Mouse (Mus musculus) stomach, embryonic 15.5 days (tissue): ENCODE data around the gene Syna. TPM values are rescaled to one million over a fixed set of nuclear protein-coding genes. Genes with fewer than 3 reads are reported as not detected.

Source experiments
- ATAC-seq: fragments of 200-750 bp; cut with Nextera tagmentation; 2 replicates; pipeline ENCODE4 v1.8.0; 2017; ENCODE audit warnings: low read depth, moderate number of reproducible peaks, moderate TSS enrichment; ENCODE audit not compliant: insufficient read depth, low FRiP score
- H3K27ac ChIP-seq: fragments of 300-500 bp; sonication (generic); 2 replicates; pipeline ENCODE4 v1.5.1; 2015; ENCODE audit warnings: mild to moderate bottlenecking, inconsistent platforms
- H3K27me3 ChIP-seq: fragments of 300-500 bp; sonication (generic); replicated peaks from 2 replicates; pipeline ENCODE4 v1.6.1; 2015; ENCODE audit warnings: inconsistent platforms
- H3K36me3 ChIP-seq: fragments of 300-500 bp; sonication (generic); 2 replicates; pipeline ENCODE4 v1.6.1; 2015; ENCODE audit warnings: inconsistent platforms
- H3K4me1 ChIP-seq: fragments of 300-500 bp; sonication (generic); 2 replicates; pipeline ENCODE4 v1.6.1; 2015; ENCODE audit warnings: inconsistent platforms
- H3K4me2 ChIP-seq: fragments of 300-500 bp; sonication (generic); 2 replicates; pipeline ENCODE4 v1.6.1; 2015; ENCODE audit warnings: mild to moderate bottlenecking, inconsistent platforms
- H3K4me3 ChIP-seq: fragments of 300-500 bp; sonication (generic); replicated peaks from 2 replicates; pipeline ENCODE4 v1.5.1; 2015; ENCODE audit warnings: inconsistent platforms
- H3K9ac ChIP-seq: fragments of 300-500 bp; sonication (generic); 2 replicates; pipeline ENCODE4 v1.6.1; 2015; ENCODE audit warnings: inconsistent platforms
- H3K9me3 ChIP-seq: fragments of 300-500 bp; sonication (generic); 2 replicates; pipeline ENCODE4 v1.6.1; 2016; ENCODE audit warnings: inconsistent platforms
- WGBS: fragments of 180-500 bp; shearing (Covaris S2); methylation state at CpG from one replicate; pipeline ENCODE4 v1.1.7; 2015; 5-methylcytosine and 5-hydroxymethylcytosine counted together
- polyA plus RNA-seq: library from polyadenylated mRNA; unstranded; fragments of >200 nt; fragmentation: Nextera tagmentation; extraction: Ambion mirVana; gene quantifications from 2 replicates; pipeline ENCODE4 v1.2.1, GENCODE M21; 2015

Gene Syna
- 0.09 and 0.10 TPM in 2 replicates for polyA plus RNA-seq

DNA sequence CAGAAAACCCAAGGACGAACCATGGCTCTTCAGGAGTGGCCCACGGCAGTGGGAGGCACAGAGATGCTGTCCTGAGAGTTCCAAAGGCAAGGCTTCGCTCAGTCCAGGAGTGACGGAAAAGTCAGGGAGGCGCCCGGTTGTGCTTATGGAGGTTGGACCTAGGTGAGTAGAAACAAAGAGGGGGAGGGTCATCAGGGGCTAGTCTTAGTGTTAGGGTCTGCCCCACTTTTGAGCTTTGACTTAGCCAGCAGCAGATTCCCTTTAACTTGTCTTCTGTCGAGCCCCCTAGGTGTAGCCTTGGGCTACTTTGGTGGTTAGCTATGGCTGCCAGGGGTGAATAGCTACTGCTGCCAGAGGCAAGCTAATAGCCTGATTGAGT is at the start of gene Syna:
Gene Syna (minus strand): TSS at position 101 of the 379 bp plus-strand sequence.
- Histone ChIP-seq H3K4me1 (peaks cover 11% of the 10 kb centered on the region), H3K27me3 (no peaks in the 10 kb centered on the region), H3K36me3 (no peaks in the 10 kb centered on the region), H3K4me3 (no peak within 1 kb of the TSS), H3K4me2 (no peak within 1 kb of the TSS), H3K9me3 (no peaks in the 10 kb centered on the region), H3K9ac (no peak within 1 kb of the TSS), H3K27ac (no peak within 1 kb of the TSS)
- 87% methylated on average over 7 of the region's 7 CpGs for WGBS
- ATAC-seq = no peak

DNA sequence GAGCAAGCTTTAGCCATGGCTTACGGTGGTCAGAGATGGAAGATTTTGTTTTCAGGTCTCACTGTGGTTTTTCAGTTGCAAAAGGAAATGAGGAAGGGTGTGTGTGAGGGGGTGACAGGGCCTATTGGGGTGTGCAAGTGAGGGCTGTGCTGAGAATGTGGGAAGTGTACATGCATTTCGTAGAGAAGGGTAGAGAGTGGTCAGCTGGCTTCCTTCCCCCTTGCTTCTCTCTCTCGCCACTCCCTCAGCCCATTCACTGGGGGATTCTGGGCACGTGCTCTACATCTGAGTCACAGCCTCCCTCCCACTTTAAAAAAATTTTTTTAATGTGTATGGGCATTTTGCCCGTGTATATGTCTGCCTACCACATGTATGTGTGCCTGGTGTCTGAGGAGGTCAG is 47.1 kb upstream of the Syna start:
- H3K9me3 ChIP-seq = no peaks in the 10 kb centered on the region
- no peaks in the 10 kb centered on the region for H3K36me3 ChIP-seq
- no peak overlapping the region for H3K4me2 ChIP-seq
- H3K4me1 ChIP-seq = no peaks in the 10 kb centered on the region
- no peaks in the 10 kb centered on the region for H3K27me3 ChIP-seq
- H3K4me3 ChIP-seq = no peak overlapping the region
- no peak for ATAC-seq
- H3K9ac ChIP-seq = no peak overlapping the region
- H3K27ac ChIP-seq = no peak overlapping the region
- WGBS = 51% methylated on average over 5 of the region's 5 CpGs

DNA sequence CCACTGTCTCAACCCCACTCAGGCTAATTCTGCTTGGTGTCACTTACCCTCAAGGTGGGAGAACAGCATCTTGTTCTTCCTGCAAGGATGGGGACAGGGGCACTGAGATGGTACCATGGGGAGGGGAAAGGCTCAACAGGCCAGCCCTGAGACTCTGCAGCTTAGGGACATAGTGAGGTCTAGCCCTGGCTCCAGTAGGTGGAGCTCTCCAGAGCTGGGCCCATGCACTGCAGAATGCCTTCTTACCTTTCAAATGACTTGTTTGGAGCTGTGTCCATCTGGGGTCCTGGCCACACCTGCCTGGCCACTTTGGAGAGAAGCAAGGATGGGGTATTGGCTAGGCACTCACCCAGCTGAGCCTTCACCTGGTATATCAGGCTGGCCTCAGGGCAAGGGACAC is 46.3 kb upstream of the Syna start:
- ATAC-seq = 0 out of 2 replicates have a peak, but pooled peaks have one; percentile 28
- no peak overlapping the region for H3K27ac ChIP-seq
- H3K9me3 ChIP-seq = no peaks in the 10 kb centered on the region
- no peaks in the 10 kb centered on the region for H3K4me1 ChIP-seq
- no peak overlapping the region for H3K9ac ChIP-seq
- no peaks in the 10 kb centered on the region for H3K36me3 ChIP-seq
- H3K4me3 ChIP-seq = no peak overlapping the region
- H3K4me2 ChIP-seq = no peak overlapping the region
- H3K27me3 ChIP-seq = no peaks in the 10 kb centered on the region

DNA sequence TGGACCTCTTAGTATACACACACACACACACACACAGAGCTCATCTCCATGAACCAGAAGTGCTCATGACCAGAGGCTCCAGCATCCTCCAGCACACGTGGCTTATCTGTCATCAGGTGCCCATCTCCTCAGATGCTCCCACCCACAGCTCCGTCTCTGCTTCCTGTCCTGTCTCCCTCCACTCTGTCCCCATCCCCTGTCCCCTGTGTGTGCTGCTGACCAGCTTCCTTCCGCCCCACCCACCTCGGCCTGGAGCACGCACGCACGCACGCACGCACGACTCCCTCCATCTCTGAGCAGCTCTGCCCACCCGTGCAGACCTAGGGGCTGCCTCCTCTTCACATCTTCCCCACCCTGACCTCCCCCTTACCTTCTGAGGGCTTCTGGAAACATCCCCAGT is 44.4 kb upstream of the Syna start:
- 86% methylated on average over 11 of the region's 11 CpGs for WGBS
- no peaks in the 10 kb centered on the region for H3K9me3 ChIP-seq
- no peaks in the 10 kb centered on the region for H3K27me3 ChIP-seq
- H3K27ac ChIP-seq = no peak overlapping the region
- H3K36me3 ChIP-seq = no peaks in the 10 kb centered on the region
- no peak for ATAC-seq
- no peak overlapping the region for H3K4me2 ChIP-seq
- H3K4me1 ChIP-seq = no peaks in the 10 kb centered on the region
- H3K4me3 ChIP-seq = no peak overlapping the region
- H3K9ac ChIP-seq = no peak overlapping the region

DNA sequence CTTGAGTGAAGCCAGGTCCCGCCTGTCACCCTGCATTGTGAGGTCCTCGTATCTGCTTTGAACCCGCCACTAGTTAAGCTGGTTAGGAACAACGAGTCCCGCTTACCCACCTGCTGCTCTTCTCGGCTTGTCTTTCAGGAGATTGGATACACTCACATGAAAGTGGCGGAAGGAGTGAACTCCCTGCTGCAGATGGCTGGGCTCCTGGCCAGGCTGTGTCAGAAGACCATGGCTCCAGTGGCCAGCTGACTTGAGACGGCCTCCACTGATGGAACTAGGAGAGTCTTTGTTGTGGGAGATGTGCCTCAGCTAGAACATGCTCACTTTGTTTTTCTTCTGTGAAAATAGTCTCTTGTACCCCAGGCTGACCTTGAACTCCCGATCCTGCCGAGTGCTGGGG is 37.7 kb upstream of the Syna start:
- H3K9ac ChIP-seq = no peak overlapping the region
- ATAC-seq = no peak
- WGBS = 82% methylated on average over 10 of the region's 10 CpGs
- no peaks in the 10 kb centered on the region for H3K9me3 ChIP-seq
- no peak overlapping the region for H3K4me3 ChIP-seq
- H3K36me3 ChIP-seq = peaks cover 54% of the 10 kb centered on the region
- H3K27ac ChIP-seq = no peak overlapping the region
- no peaks in the 10 kb centered on the region for H3K27me3 ChIP-seq
- H3K4me2 ChIP-seq = no peak overlapping the region
- no peaks in the 10 kb centered on the region for H3K4me1 ChIP-seq

DNA sequence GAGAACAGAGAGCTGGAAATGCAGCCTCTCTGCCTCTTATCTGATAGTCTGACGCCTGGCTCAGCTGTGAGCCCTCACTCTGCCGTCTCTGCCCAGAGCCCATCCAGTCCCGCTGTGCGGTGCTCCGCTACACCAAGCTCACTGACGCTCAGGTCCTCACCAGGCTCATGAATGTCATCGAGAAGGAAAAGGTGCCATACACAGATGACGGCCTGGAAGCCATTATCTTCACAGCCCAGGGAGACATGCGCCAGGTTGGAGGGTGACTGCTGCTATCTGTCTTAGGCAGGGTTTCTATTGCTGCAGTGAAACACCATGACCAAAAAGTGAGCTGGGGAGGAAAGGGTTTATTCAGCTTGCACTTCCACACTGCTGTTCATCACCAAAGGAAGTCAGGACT is 33.1 kb upstream of the Syna start:
- Histone ChIP-seq H3K27ac (no peak overlapping the region), H3K9me3 (no peaks in the 10 kb centered on the region), H3K4me3 (no peak overlapping the region), H3K36me3 (peaks cover 57% of the 10 kb centered on the region), H3K27me3 (no peaks in the 10 kb centered on the region), H3K4me2 (no peak overlapping the region), H3K4me1 (no peaks in the 10 kb centered on the region), H3K9ac (no peak overlapping the region)
- 86% methylated on average over 9 of the region's 9 CpGs for WGBS
- peak; percentile 62; the same call in 1 of the 2 replicates for ATAC-seq

DNA sequence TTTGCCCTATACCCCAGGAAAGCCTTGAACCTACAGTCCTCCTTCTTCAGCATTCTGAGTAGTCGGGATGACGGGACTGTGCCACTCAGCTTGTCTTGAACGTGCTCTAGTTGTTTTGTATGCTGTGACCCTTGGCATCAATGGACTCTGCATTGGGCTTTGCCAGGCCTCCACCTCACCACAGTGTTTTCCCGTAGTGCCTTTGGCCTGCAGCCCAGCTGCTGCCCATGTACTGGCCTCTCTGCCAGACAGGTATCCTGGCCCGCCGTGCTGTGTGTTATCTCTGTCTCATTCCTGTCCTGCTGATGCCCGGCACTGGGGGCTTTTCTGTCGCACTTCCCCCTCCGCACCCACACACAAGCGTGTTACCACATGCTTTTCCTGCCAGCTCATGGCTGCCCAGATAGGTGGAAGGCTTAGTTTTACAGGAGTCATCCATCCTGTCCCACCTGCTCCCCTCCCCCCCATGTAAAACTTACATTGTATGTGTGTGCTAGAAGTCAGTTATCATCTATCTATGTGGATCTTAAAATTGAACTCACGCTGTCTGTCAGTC is 32.1 kb upstream of the Syna start:
- H3K4me1 ChIP-seq = no peaks in the 10 kb centered on the region

DNA sequence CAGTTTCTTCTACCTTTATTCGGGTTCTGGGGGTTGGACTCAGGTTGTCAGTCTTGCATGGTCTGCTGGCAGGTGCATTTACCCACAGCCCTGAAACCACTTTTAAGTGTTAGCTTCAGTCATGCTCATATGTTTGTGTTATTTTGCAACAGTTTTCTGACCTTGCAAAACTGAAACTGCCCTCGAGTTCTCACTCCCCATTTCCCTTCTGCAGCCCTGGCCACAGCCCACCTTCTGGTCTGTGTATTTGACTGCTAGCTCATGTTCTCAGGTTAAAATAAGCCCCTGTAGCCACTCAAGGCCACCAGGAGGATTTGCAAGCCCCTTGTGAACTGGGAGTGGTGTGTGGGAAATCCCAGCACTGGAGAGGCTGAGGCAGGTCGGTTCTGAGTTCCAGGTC is 29.9 kb upstream of the Syna start:
- Histone ChIP-seq H3K4me2 (no peak overlapping the region), H3K9ac (no peak overlapping the region), H3K9me3 (no peaks in the 10 kb centered on the region), H3K4me1 (no peaks in the 10 kb centered on the region), H3K4me3 (no peak overlapping the region), H3K36me3 (peaks cover 34% of the 10 kb centered on the region), H3K27ac (no peak overlapping the region), H3K27me3 (no peaks in the 10 kb centered on the region)
- WGBS = 81% methylated on average over 3 of the region's 3 CpGs
- ATAC-seq = no peak

More for the DNA sequence above, 32.1 kb upstream of the Syna start:
- H3K36me3 ChIP-seq = peaks cover 50% of the 10 kb centered on the region
- H3K27ac ChIP-seq = no peak overlapping the region
- no peak for ATAC-seq
- no peak overlapping the region for H3K4me2 ChIP-seq
- no peaks in the 10 kb centered on the region for H3K9me3 ChIP-seq
- WGBS = 89% methylated on average over 11 of the region's 11 CpGs
- H3K4me3 ChIP-seq = no peak overlapping the region
- H3K9ac ChIP-seq = no peak overlapping the region
- no peaks in the 10 kb centered on the region for H3K27me3 ChIP-seq

DNA sequence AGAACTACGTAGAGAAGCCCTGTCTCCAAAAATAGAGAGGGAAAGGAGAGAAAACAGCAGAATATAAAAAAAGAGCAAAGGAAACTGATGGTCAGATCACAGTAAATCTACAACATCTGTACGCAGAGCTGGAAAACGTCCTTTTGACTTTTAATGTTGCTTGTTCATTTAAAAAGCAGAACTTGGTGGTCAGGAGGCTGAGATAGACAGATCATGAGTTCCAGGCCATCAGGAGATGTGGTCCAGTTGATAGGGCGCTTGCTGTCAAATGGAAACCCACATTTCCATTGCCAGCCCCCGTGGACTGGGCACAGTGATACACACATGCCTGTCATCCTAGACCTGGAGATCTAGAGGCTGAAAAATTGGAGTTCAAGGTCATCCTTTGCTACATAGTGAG is 24.8 kb upstream of the Syna start:
- H3K4me3 ChIP-seq = no peak overlapping the region
- no peak overlapping the region for H3K9ac ChIP-seq
- no peak overlapping the region for H3K27ac ChIP-seq
- ATAC-seq = no peak
- H3K4me2 ChIP-seq = no peak overlapping the region
- H3K36me3 ChIP-seq = peaks cover 13% of the 10 kb centered on the region
- H3K9me3 ChIP-seq = no peaks in the 10 kb centered on the region
- peaks cover 12% of the 10 kb centered on the region; the same call in 1 of the 2 replicates for H3K4me1 ChIP-seq
- H3K27me3 ChIP-seq = no peaks in the 10 kb centered on the region
- WGBS = 81% methylated on average over 5 of the region's 5 CpGs

DNA sequence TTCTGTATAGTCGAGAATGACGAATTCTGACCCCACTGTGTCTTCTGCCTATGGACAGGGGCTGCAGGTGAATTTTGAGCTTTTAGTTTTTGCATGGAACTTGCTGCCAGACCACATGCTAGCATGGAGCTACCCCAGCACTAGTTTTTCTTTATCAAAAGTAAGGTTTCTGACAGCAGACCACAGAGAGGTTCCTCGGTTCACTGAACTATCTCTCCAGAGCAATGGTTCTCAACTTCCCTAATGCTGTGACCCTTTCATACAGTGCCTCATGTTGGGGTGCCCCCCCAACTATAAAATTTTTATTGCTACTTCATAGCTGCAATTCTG is 23.9 kb upstream of the Syna start:
- Histone ChIP-seq H3K36me3 (peaks cover 13% of the 10 kb centered on the region), H3K9me3 (no peaks in the 10 kb centered on the region), H3K9ac (peak overlapping the region; percentile 16; the same call in 1 of the 2 replicates), H3K27me3 (no peaks in the 10 kb centered on the region), H3K27ac (no peak overlapping the region), H3K4me3 (peak overlapping the region; percentile 99), H3K4me1 (peaks cover 12% of the 10 kb centered on the region; the same call in 1 of the 2 replicates), H3K4me2 (peak overlapping the region; percentile 86)
- ATAC-seq = no peak
- WGBS = 69% methylated on average over 3 of the region's 3 CpGs

DNA sequence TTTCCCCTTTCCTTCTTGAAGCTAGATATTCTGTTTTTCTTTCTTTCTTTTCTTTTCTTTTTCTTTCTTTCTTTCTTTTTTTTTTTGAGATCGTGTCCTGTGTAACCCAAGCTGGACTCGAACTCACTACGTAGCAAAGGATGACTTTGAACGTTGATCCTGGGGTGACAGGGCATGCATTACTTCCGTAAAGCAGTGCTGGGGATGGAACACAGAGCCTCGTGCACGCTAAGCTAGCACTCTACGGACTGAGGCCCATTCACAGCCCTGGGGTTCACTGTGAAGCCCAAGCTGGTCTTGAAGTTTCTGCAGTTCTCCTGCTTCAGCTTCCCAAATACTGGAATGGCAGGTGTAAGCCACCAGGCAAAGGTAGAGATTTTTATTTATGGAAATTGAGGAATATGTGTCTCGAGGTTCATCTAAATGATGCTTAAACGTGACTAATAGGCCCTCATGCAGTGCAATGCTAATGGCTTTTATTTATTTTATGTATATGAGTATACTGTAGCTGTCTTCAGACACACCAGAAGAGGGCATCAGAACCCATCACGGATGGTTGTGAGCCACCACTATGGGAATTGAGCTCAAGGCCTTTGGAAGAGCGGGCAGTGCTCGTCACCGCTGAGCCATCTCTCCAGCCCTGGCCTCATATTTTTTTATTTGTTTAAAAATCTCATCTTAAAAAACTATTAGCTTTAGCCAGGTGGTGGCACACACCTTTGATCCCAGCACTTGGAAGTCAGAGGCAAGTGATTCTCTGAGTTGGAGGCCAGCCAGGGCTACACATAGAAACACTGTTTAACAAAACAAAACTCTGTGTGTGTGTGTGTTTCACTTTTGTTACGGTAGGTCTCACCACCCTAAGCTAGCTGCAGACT is 23.3 kb upstream of the Syna start:
- ATAC-seq = no peak
- H3K27ac ChIP-seq = peak overlapping the region; percentile 78

DNA sequence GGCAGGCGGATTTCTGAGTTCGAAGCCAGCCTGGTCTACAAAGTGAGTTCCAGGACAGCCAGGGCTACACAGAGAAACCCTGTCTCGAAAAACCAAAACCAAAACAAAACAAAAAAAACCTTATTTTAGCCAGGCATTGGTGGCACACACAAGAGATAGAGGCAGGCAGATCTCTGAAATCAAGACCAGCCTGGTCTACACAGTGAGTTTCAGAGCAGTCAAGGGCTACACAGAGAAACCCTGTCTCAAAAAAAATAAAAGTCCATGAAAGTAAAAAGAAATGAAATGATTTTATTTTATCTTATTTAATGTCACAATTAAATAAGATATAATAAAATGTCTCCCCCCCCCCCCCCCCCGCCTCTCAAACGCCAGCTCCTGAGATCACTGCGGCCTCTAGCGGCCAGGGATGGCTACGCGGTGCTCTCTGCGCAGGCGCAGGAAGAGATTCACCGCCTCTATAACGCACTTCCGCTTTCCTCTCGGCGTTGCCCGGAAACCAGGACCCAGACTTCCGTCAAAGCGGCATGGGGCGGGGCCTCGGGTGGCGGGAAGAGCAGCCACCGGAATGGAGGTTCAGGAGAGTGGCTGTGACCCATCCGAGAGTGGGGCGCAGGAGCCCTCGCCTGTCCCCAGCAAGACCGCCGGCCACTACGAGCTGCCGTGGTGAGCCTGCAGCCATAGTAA is 22.4 kb upstream of the Syna start:
- ATAC-seq = peak; percentile 95

More for the DNA sequence above, 23.3 kb upstream of the Syna start:
- Histone ChIP-seq H3K36me3 (peaks cover 8% of the 10 kb centered on the region; the same call in 1 of the 2 replicates), H3K9ac (peak overlapping the region; percentile 98), H3K9me3 (no peaks in the 10 kb centered on the region), H3K4me1 (peaks cover 12% of the 10 kb centered on the region; the same call in 1 of the 2 replicates), H3K4me3 (peak overlapping the region; percentile 99), H3K27me3 (no peaks in the 10 kb centered on the region), H3K4me2 (peak overlapping the region; percentile 86)
- WGBS = 24% methylated on average over 15 of the region's 15 CpGs

More for the DNA sequence above, 22.4 kb upstream of the Syna start:
- Histone ChIP-seq H3K4me2 (peak overlapping the region; percentile 86), H3K4me1 (peaks cover 12% of the 10 kb centered on the region; the same call in 1 of the 2 replicates), H3K9ac (peak overlapping the region; percentile 98), H3K9me3 (no peaks in the 10 kb centered on the region), H3K36me3 (peaks cover 6% of the 10 kb centered on the region; the same call in 1 of the 2 replicates), H3K27ac (peak overlapping the region; percentile 78), H3K4me3 (peak overlapping the region; percentile 99), H3K27me3 (no peaks in the 10 kb centered on the region)
- WGBS = 8% methylated on average over 29 of the region's 30 CpGs
